Mouse (Mus musculus) stomach, embryonic 14.5 days (tissue): ENCODE results near the gene Rap1gap2. TPM values are rescaled to one million over a fixed set of nuclear protein-coding genes. Genes with fewer than 3 reads are reported as not detected.

Source experiments
- ATAC-seq: fragments of 200-750 bp; cut with Nextera tagmentation; 2 replicates; pipeline ENCODE4 v1.8.0; 2017; ENCODE audit warnings: low read depth, moderate TSS enrichment; ENCODE audit not compliant: insufficient number of reproducible peaks, insufficient read depth, low FRiP score
- H3K27ac ChIP-seq: fragments of 300-500 bp; sonication (generic); 2 replicates; pipeline ENCODE4 v1.5.1; 2014; ENCODE audit warnings: mild to moderate bottlenecking, low read length, moderate library complexity, mixed read lengths
- H3K27me3 ChIP-seq: fragments of 300-500 bp; sonication (generic); 2 replicates; pipeline ENCODE4 v1.6.1; 2014; ENCODE audit warnings: low read length, control low read depth, mixed read lengths; ENCODE audit not compliant: control insufficient read depth, insufficient read depth
- H3K36me3 ChIP-seq: fragments of 300-500 bp; sonication (generic); 2 replicates; pipeline ENCODE4 v1.6.1; 2014; ENCODE audit warnings: mild to moderate bottlenecking, control low read depth, low read length, moderate library complexity, mixed read lengths; ENCODE audit not compliant: control insufficient read depth, insufficient read depth
- H3K4me1 ChIP-seq: fragments of 300-500 bp; sonication (generic); 2 replicates; pipeline ENCODE4 v1.6.1; 2014; ENCODE audit warnings: low read length, control low read depth, mixed read lengths; ENCODE audit not compliant: control insufficient read depth, insufficient read depth
- H3K4me2 ChIP-seq: fragments of 300-500 bp; sonication (generic); replicated peaks from 2 replicates; pipeline ENCODE4 v1.6.1; 2014; ENCODE audit warnings: low read depth, low read length, control low read depth
- H3K4me3 ChIP-seq: fragments of 300-500 bp; sonication (generic); 2 replicates; pipeline ENCODE4 v1.5.1; 2014; ENCODE audit warnings: low read depth, low read length, control low read depth
- H3K9ac ChIP-seq: fragments of 300-500 bp; sonication (generic); replicated peaks from 2 replicates; pipeline ENCODE4 v1.6.1; 2014; ENCODE audit warnings: low read depth, mild to moderate bottlenecking, control low read depth, low read length, moderate library complexity, mixed read lengths
- H3K9me3 ChIP-seq: fragments of 300-500 bp; sonication (generic); 2 replicates; pipeline ENCODE4 v1.6.1; 2016; ENCODE audit warnings: low read depth, low read length, control low read depth; ENCODE audit not compliant: control insufficient read depth
- WGBS: fragments of 180-500 bp; shearing (Covaris S2); extraction: QIAGEN DNeasy Blood & Tissue Kit; methylation state at CpG from one replicate; pipeline ENCODE4 v1.1.7; 2014; 5-methylcytosine and 5-hydroxymethylcytosine counted together
- polyA plus RNA-seq: library from polyadenylated mRNA; unstranded; fragments of >200 nt; fragmentation: Nextera tagmentation; extraction: Ambion mirVana; gene quantifications from 2 replicates; pipeline ENCODE4 v1.2.1, GENCODE M21; 2014

The Rap1gap2 gene
- polyA plus RNA-seq, 1 experiment from 2014 or later = 5.6 TPM

- Histone ChIP-seq H3K4me3 (no peak overlapping the region), H3K27ac (no peak overlapping the region), H3K27me3 (no peaks in the 10 kb centered on the region), H3K36me3 (no peaks in the 10 kb centered on the region), H3K9ac (no peak overlapping the region), H3K4me2 (no peak overlapping the region), H3K4me1 (peaks cover 24% of the 10 kb centered on the region), H3K9me3 (no peaks in the 10 kb centered on the region)
- ATAC-seq = no peak
- 60% methylated on average over 3 of the region's 3 CpGs for WGBS
Measured at GRCm38 (mm10) chr11:74413449-74413972, 197.2 kb downstream of the Rap1gap2 start.

GRCm38 (mm10) chr11:74412462-74412861, 198.3 kb downstream of the Rap1gap2 start:
- WGBS = 74% methylated on average over 3 of the region's 3 CpGs
- peaks cover 24% of the 10 kb centered on the region for H3K4me1 ChIP-seq
- no peak overlapping the region for H3K4me2 ChIP-seq
- H3K27me3 ChIP-seq = no peaks in the 10 kb centered on the region
- H3K9ac ChIP-seq = no peak overlapping the region
- ATAC-seq = no peak
- H3K4me3 ChIP-seq = no peak overlapping the region
- H3K9me3 ChIP-seq = no peaks in the 10 kb centered on the region
- H3K36me3 ChIP-seq = no peaks in the 10 kb centered on the region
- H3K27ac ChIP-seq = no peak overlapping the region

- WGBS = 62% methylated on average over 3 of the region's 3 CpGs
- H3K9me3 ChIP-seq = no peaks in the 10 kb centered on the region
- H3K9ac ChIP-seq = no peak overlapping the region
- H3K27me3 ChIP-seq = no peaks in the 10 kb centered on the region
- no peak overlapping the region for H3K27ac ChIP-seq
- no peak for ATAC-seq
- no peak overlapping the region for H3K4me3 ChIP-seq
- no peaks in the 10 kb centered on the region for H3K36me3 ChIP-seq
- H3K4me2 ChIP-seq = no peak overlapping the region
- H3K4me1 ChIP-seq = peaks cover 24% of the 10 kb centered on the region
Measured at GRCm38 (mm10) chr11:74411943-74412342, 198.8 kb downstream of the Rap1gap2 start.

GRCm38 (mm10) chr11:74409757-74410174, 200.9 kb downstream of the Rap1gap2 start:
- no peaks in the 10 kb centered on the region for H3K27me3 ChIP-seq
- no peaks in the 10 kb centered on the region for H3K36me3 ChIP-seq
- WGBS = 28% methylated on average over 4 of the region's 4 CpGs
- ATAC-seq = peak; percentile 16; the same call in 1 of the 2 replicates
- no peak overlapping the region for H3K4me2 ChIP-seq
- no peak overlapping the region for H3K9ac ChIP-seq
- peak overlapping the region; percentile 61; the same call in 1 of the 2 replicates for H3K27ac ChIP-seq
- H3K4me1 ChIP-seq = peaks cover 24% of the 10 kb centered on the region
- H3K9me3 ChIP-seq = no peaks in the 10 kb centered on the region
- H3K4me3 ChIP-seq = no peak overlapping the region

- H3K4me2 ChIP-seq = no peak overlapping the region
- H3K27ac ChIP-seq = peak overlapping the region; percentile 61; the same call in 1 of the 2 replicates
- H3K4me3 ChIP-seq = no peak overlapping the region
- H3K4me1 ChIP-seq = peaks cover 23% of the 10 kb centered on the region
- H3K9me3 ChIP-seq = no peaks in the 10 kb centered on the region
- no peaks in the 10 kb centered on the region for H3K27me3 ChIP-seq
- no peak overlapping the region for H3K9ac ChIP-seq
- no peaks in the 10 kb centered on the region for H3K36me3 ChIP-seq
- 0 out of 2 replicates have a peak, but pooled peaks have one; percentile 4 for ATAC-seq
- 43% methylated on average over 5 of the region's 5 CpGs for WGBS
Measured at GRCm38 (mm10) chr11:74409447-74409754, 201.3 kb downstream of the Rap1gap2 start.

- Histone ChIP-seq H3K27me3 (no peaks in the 10 kb centered on the region), H3K27ac (peak overlapping the region; percentile 61; the same call in 1 of the 2 replicates), H3K36me3 (no peaks in the 10 kb centered on the region), H3K4me2 (no peak overlapping the region), H3K4me1 (peaks cover 20% of the 10 kb centered on the region), H3K9ac (no peak overlapping the region), H3K4me3 (no peak overlapping the region), H3K9me3 (no peaks in the 10 kb centered on the region)
- ATAC-seq = peak; percentile 83; the same call in 1 of the 2 replicates
- WGBS = 48% methylated on average over 4 of the region's 4 CpGs
Measured at GRCm38 (mm10) chr11:74408587-74409446, 201.9 kb downstream of the Rap1gap2 start.

GRCm38 (mm10) chr11:74405201-74405600, 205.5 kb downstream of the Rap1gap2 start:
- H3K27me3 ChIP-seq = no peaks in the 10 kb centered on the region
- H3K4me3 ChIP-seq = no peak overlapping the region
- 73% methylated on average over 7 of the region's 7 CpGs for WGBS
- no peak overlapping the region for H3K4me2 ChIP-seq
- H3K9ac ChIP-seq = no peak overlapping the region
- H3K27ac ChIP-seq = no peak overlapping the region
- H3K9me3 ChIP-seq = no peaks in the 10 kb centered on the region
- no peaks in the 10 kb centered on the region for H3K36me3 ChIP-seq
- no peak for ATAC-seq
- peaks cover 16% of the 10 kb centered on the region for H3K4me1 ChIP-seq

- Histone ChIP-seq H3K36me3 (no peaks in the 10 kb centered on the region), H3K4me1 (peaks cover 7% of the 10 kb centered on the region), H3K9me3 (no peaks in the 10 kb centered on the region), H3K4me3 (no peak overlapping the region), H3K4me2 (no peak overlapping the region), H3K27me3 (no peaks in the 10 kb centered on the region), H3K9ac (no peak overlapping the region), H3K27ac (no peak overlapping the region)
- WGBS = 35% methylated on average over 2 of the region's 2 CpGs
- no peak for ATAC-seq
Measured at GRCm38 (mm10) chr11:74404216-74404615, 206.5 kb downstream of the Rap1gap2 start.
